9 mouse cellular contexts compared by ENCODE assay signal in genomic region chr7:44474419-44474818, GRCm38 (mm10). TPM values are rescaled to one million over a fixed set of nuclear protein-coding genes. Genes with fewer than 3 reads are reported as not detected.
DNase-seq lines count a peak whose midpoint lies in the region; ATAC-seq and TF ChIP-seq lines count a peak whose summit lies in the region.
"Had no signal": no experiment of that assay in that cellular context is flagged by ENCODE, and none has a peak within 500 bp of the region (broad histone marks: within the 10 kb centered on the region; RNA-seq: fewer than 3 reads in every experiment).

No protein-coding gene starts in this region.

- peaks cover 3% of the 10 kb centered on the region; the same call in 1 of the 2 replicates for H3K36me3 ChIP-seq in embryonic facial prominence, embryonic 10.5 days (replicated peaks)
- H3K36me3 ChIP-seq in heart, adult 2 months (ENCODE audit: control insufficient read depth, insufficient read depth, low read length): no peaks in the 10 kb centered on the region
- H3K36me3 ChIP-seq in intestine, embryonic 16.5 days (ENCODE audit: control insufficient read depth, insufficient read depth, low read length): 0 out of 2 replicates have a peak, but pooled peaks cover 4% of the 10 kb centered on the region
- H3K36me3 ChIP-seq in midbrain, embryonic 15.5 days (replicated peaks): no peaks in the 10 kb centered on the region
- H3K36me3 ChIP-seq in kidney, adult 2 months (ENCODE audit: control insufficient read depth, insufficient read depth, low read length): no peaks in the 10 kb centered on the region

- H3K9ac ChIP-seq in heart, adult 2 months (ENCODE audit: low read depth, low read length): peak overlapping the region; percentile 61
- peak overlapping the region; percentile 27; the same call in 1 of the 2 replicates for H3K9ac ChIP-seq in intestine, embryonic 16.5 days (ENCODE audit: low read depth, low read length)
- H3K9ac ChIP-seq in midbrain, embryonic 15.5 days: no peak overlapping the region

- intact Hi-C loops in heart, adult 2 months (cut with DNase I): no loop called here

- 4% methylated on average over 4 of the region's 4 CpGs for WGBS in embryonic facial prominence, embryonic 10.5 days
- 10% methylated on average over 4 of the region's 4 CpGs for WGBS in heart, adult 2 months
- 19% methylated on average over 4 of the region's 4 CpGs for WGBS in intestine, embryonic 16.5 days
- 10% methylated on average over 4 of the region's 4 CpGs for WGBS in midbrain, embryonic 15.5 days
- WGBS in kidney, adult 2 months: 27% methylated on average over 4 of the region's 4 CpGs

- no peak overlapping the region; the same call in 1 of the 2 replicates for H3K4me3 ChIP-seq in embryonic facial prominence, embryonic 10.5 days
- H3K4me3 ChIP-seq in heart, adult 2 months: peak overlapping the region; percentile 48; the same call in 1 of the 2 replicates
- no peak overlapping the region for H3K4me3 ChIP-seq in intestine, embryonic 16.5 days (ENCODE audit: low read length)
- H3K4me3 ChIP-seq in midbrain, embryonic 15.5 days: no peak overlapping the region
- no peak overlapping the region for H3K4me3 ChIP-seq in kidney, adult 2 months (ENCODE audit: insufficient read depth, low read depth, low read length)

- no peaks in the 10 kb centered on the region for H3K9me3 ChIP-seq in embryonic facial prominence, embryonic 10.5 days
- no peaks in the 10 kb centered on the region for H3K9me3 ChIP-seq in intestine, embryonic 16.5 days (ENCODE audit: control insufficient read depth, low read length)
- no peaks in the 10 kb centered on the region for H3K9me3 ChIP-seq in midbrain, embryonic 15.5 days

- peak; percentile 81 for TF ChIP-seq POLR2A in heart, adult 2 months (IDR thresholded peaks at IDR 0.05; ENCODE audit: insufficient read depth, low read depth, low read length)
- no peak for TF ChIP-seq POLR2A in kidney, adult 2 months (IDR thresholded peaks at IDR 0.05; ENCODE audit: low read depth, low read length)

- H3K4me1 ChIP-seq in embryonic facial prominence, embryonic 10.5 days: peaks cover 49% of the 10 kb centered on the region
- peaks cover 4% of the 10 kb centered on the region; the same call in 1 of the 2 replicates for H3K4me1 ChIP-seq in heart, adult 2 months (ENCODE audit: control insufficient read depth, insufficient read depth, low read length)
- peaks cover 11% of the 10 kb centered on the region for H3K4me1 ChIP-seq in intestine, embryonic 16.5 days (ENCODE audit: control insufficient read depth, insufficient read depth, low read length)
- H3K4me1 ChIP-seq in midbrain, embryonic 15.5 days: peaks cover 30% of the 10 kb centered on the region
- H3K4me1 ChIP-seq in kidney, adult 2 months (ENCODE audit: control insufficient read depth, insufficient read depth, low read length): no peaks in the 10 kb centered on the region

- H3K79me2 ChIP-seq in heart, adult 2 months (replicated peaks; ENCODE audit: control insufficient read depth, insufficient read depth, low read length): no peaks in the 10 kb centered on the region

- TF ChIP-seq EP300 in heart, adult 2 months (IDR thresholded peaks at IDR 0.05; ENCODE audit: insufficient read depth, low read depth, low read length): peak; percentile 91

- H3K27ac ChIP-seq in embryonic facial prominence, embryonic 10.5 days (replicated peaks): peak overlapping the region; percentile 73
- H3K27ac ChIP-seq in heart, adult 2 months: peak overlapping the region; percentile 92
- no peak overlapping the region for H3K27ac ChIP-seq in intestine, embryonic 16.5 days (ENCODE audit: low read length)
- peak overlapping the region; percentile 58 for H3K27ac ChIP-seq in midbrain, embryonic 15.5 days
- no peak overlapping the region for H3K27ac ChIP-seq in kidney, adult 2 months (ENCODE audit: insufficient read depth, low read depth, low read length)

- no peak for TF ChIP-seq CTCF in heart, adult 2 months (IDR thresholded peaks at IDR 0.05)
- TF ChIP-seq CTCF in kidney, adult 2 months (conservative IDR thresholded peaks at IDR 0.05; ENCODE audit: insufficient read depth, insufficient read length, low read depth, low read length): no peak

- peak; percentile 23 for ATAC-seq in intestine, embryonic 16.5 days
- ATAC-seq in midbrain, embryonic 15.5 days (replicated peaks): peak; percentile 67
- ATAC-seq in megakaryocyte progenitor cell, adult 5-6 weeks (replicated peaks; ENCODE audit: poor library complexity): no peak

- peak; percentile 52 for DNase-seq in NIH3T3 (ENCODE audit: low read depth)
- peak; percentile 55 for DNase-seq in embryonic facial prominence, embryonic 10.5 days (ENCODE audit: low spot score)
- DNase-seq in heart, adult 2 months: peak; percentile 72 to 82
- DNase-seq in urinary bladder, adult 2 months (ENCODE audit: low spot score): no peak
- no peak for DNase-seq in kidney, adult 2 months

- peaks cover 64% of the 10 kb centered on the region for H3K27me3 ChIP-seq in embryonic facial prominence, embryonic 10.5 days (replicated peaks; ENCODE audit: low read depth, poor library complexity, severe bottlenecking)
- H3K27me3 ChIP-seq in heart, adult 2 months (ENCODE audit: control insufficient read depth, insufficient read depth, low read length): no peaks in the 10 kb centered on the region
- no peaks in the 10 kb centered on the region; the same call in 1 of the 2 replicates for H3K27me3 ChIP-seq in intestine, embryonic 16.5 days (replicated peaks; ENCODE audit: control insufficient read depth, insufficient read depth, low read length)
- peaks cover 5% of the 10 kb centered on the region; the same call in 1 of the 2 replicates for H3K27me3 ChIP-seq in midbrain, embryonic 15.5 days (replicated peaks)
- H3K27me3 ChIP-seq in kidney, adult 2 months (replicated peaks; ENCODE audit: control insufficient read depth, insufficient read depth, low read length): 0 out of 2 replicates have a peak, but pooled peaks cover 1% of the 10 kb centered on the region

- H3K4me2 ChIP-seq in intestine, embryonic 16.5 days (ENCODE audit: low read depth, low read length): no peak overlapping the region
- no peak overlapping the region for H3K4me2 ChIP-seq in midbrain, embryonic 15.5 days

RNA-seq across cellular contexts. Expression of gene Josd2, which starts 6.6 kb away (rescaled TPM):
- polyA plus RNA-seq in embryonic facial prominence, embryonic 10.5 days (2016; fragmentation: Nextera tagmentation; extraction: Ambion mirVana): 80.3 and 85.1 TPM in 2 replicates
- 100 to 1,000 TPM; 139 to 147 TPM for total RNA-seq in heart, adult 2 months (2021)
- polyA plus RNA-seq in heart, adult 2 months (2012; rRNA removed): 211 and 242 TPM in 2 replicates
- polyA plus RNA-seq in intestine, embryonic 16.5 days (2015; fragmentation: Nextera tagmentation; extraction: Ambion mirVana): 83.5 and 86.3 TPM in 2 replicates
- polyA plus RNA-seq in midbrain, embryonic 15.5 days (2015; fragmentation: Nextera tagmentation; extraction: Ambion mirVana): 38.8 and 42.2 TPM in 2 replicates
- 85.0 and 110 TPM in 2 replicates for polyA plus RNA-seq in urinary bladder, adult 2 months (2012; rRNA removed)
- polyA plus RNA-seq in kidney, adult 2 months (2012; rRNA removed): 92.8 and 129 TPM in 2 replicates
- 27.5 and 35.2 TPM in 2 replicates for total RNA-seq in megakaryocyte progenitor cell, adult 5-6 weeks (2015)
- total RNA-seq in megakaryocyte progenitor cell, adult 5-6 weeks (2017): 17.4 and 22.6 TPM in 2 replicates

RNA-seq across cellular contexts. Expression of gene Aspdh, which starts 9.2 kb away (rescaled TPM):
- 0.64 TPM in 1 of 2 replicates, not detected in the other for polyA plus RNA-seq in embryonic facial prominence, embryonic 10.5 days (2016; fragmentation: Nextera tagmentation; extraction: Ambion mirVana)
- 1 to 10 TPM; 1.3 to 1.5 TPM for total RNA-seq in heart, adult 2 months (2021)
- 2.4 and 2.6 TPM in 2 replicates for polyA plus RNA-seq in heart, adult 2 months (2012; rRNA removed)
- polyA plus RNA-seq in intestine, embryonic 16.5 days (2015; fragmentation: Nextera tagmentation; extraction: Ambion mirVana): 2.3 and 2.4 TPM in 2 replicates
- polyA plus RNA-seq in midbrain, embryonic 15.5 days (2015; fragmentation: Nextera tagmentation; extraction: Ambion mirVana): 5.8 and 6.0 TPM in 2 replicates
- polyA plus RNA-seq in urinary bladder, adult 2 months (2012; rRNA removed): 0.10 and 0.22 TPM in 2 replicates
- 224 and 293 TPM in 2 replicates for polyA plus RNA-seq in kidney, adult 2 months (2012; rRNA removed)
- total RNA-seq in megakaryocyte progenitor cell, adult 5-6 weeks (2015): not detected in 2 replicates
- total RNA-seq in megakaryocyte progenitor cell, adult 5-6 weeks (2017): not detected in 2 replicates
- total RNA-seq: neutrophil, adult 5-6 weeks had no signal

RNA-seq across cellular contexts. Expression of gene Emc10, which starts 21.9 kb away (rescaled TPM):
- polyA plus RNA-seq in embryonic facial prominence, embryonic 10.5 days (2016; fragmentation: Nextera tagmentation; extraction: Ambion mirVana): 82.7 and 85.8 TPM in 2 replicates
- total RNA-seq in heart, adult 2 months (2021): 10 to 100 TPM; 86.1 to 87.6 TPM
- 152 and 180 TPM in 2 replicates for polyA plus RNA-seq in heart, adult 2 months (2012; rRNA removed)
- 77.2 and 87.0 TPM in 2 replicates for polyA plus RNA-seq in intestine, embryonic 16.5 days (2015; fragmentation: Nextera tagmentation; extraction: Ambion mirVana)
- 145 and 162 TPM in 2 replicates for polyA plus RNA-seq in midbrain, embryonic 15.5 days (2015; fragmentation: Nextera tagmentation; extraction: Ambion mirVana)
- 127 TPM in 2 replicates for polyA plus RNA-seq in urinary bladder, adult 2 months (2012; rRNA removed)
- polyA plus RNA-seq in kidney, adult 2 months (2012; rRNA removed): 298 and 346 TPM in 2 replicates
- total RNA-seq in megakaryocyte progenitor cell, adult 5-6 weeks (2015): 60.6 and 62.7 TPM in 2 replicates
- total RNA-seq in megakaryocyte progenitor cell, adult 5-6 weeks (2017): 30.4 and 38.3 TPM in 2 replicates

RNA-seq across cellular contexts. Expression of gene Fam71e1, which starts 22.0 kb away (rescaled TPM):
- polyA plus RNA-seq in embryonic facial prominence, embryonic 10.5 days (2016; fragmentation: Nextera tagmentation; extraction: Ambion mirVana): 13.5 and 14.4 TPM in 2 replicates
- total RNA-seq in heart, adult 2 months (2021): 1 to 10 TPM; 2.6 to 3.3 TPM
- 4.1 and 6.4 TPM in 2 replicates for polyA plus RNA-seq in heart, adult 2 months (2012; rRNA removed)
- 5.9 and 6.2 TPM in 2 replicates for polyA plus RNA-seq in intestine, embryonic 16.5 days (2015; fragmentation: Nextera tagmentation; extraction: Ambion mirVana)
- 30.1 and 36.6 TPM in 2 replicates for polyA plus RNA-seq in midbrain, embryonic 15.5 days (2015; fragmentation: Nextera tagmentation; extraction: Ambion mirVana)
- polyA plus RNA-seq in urinary bladder, adult 2 months (2012; rRNA removed): 10.0 and 12.5 TPM in 2 replicates
- polyA plus RNA-seq in kidney, adult 2 months (2012; rRNA removed): 12.2 and 18.6 TPM in 2 replicates
- total RNA-seq in megakaryocyte progenitor cell, adult 5-6 weeks (2015): 1.2 and 2.5 TPM in 2 replicates
- total RNA-seq in megakaryocyte progenitor cell, adult 5-6 weeks (2017): 0.30 and 1.7 TPM in 2 replicates

RNA-seq across cellular contexts. Expression of gene Lrrc4b, which starts 45.6 kb away (rescaled TPM):
- 0.68 and 1.1 TPM in 2 replicates for polyA plus RNA-seq in embryonic facial prominence, embryonic 10.5 days (2016; fragmentation: Nextera tagmentation; extraction: Ambion mirVana)
- total RNA-seq in heart, adult 2 months (2021): 10 to 100 TPM; 30.1 to 34.1 TPM
- 33.2 and 36.2 TPM in 2 replicates for polyA plus RNA-seq in heart, adult 2 months (2012; rRNA removed)
- 0.31 and 0.43 TPM in 2 replicates for polyA plus RNA-seq in intestine, embryonic 16.5 days (2015; fragmentation: Nextera tagmentation; extraction: Ambion mirVana)
- 16.7 and 18.1 TPM in 2 replicates for polyA plus RNA-seq in midbrain, embryonic 15.5 days (2015; fragmentation: Nextera tagmentation; extraction: Ambion mirVana)
- polyA plus RNA-seq in urinary bladder, adult 2 months (2012; rRNA removed): 1.7 and 2.3 TPM in 2 replicates
- polyA plus RNA-seq in kidney, adult 2 months (2012; rRNA removed): 0.30 and 0.52 TPM in 2 replicates
- not detected in 2 replicates for total RNA-seq in megakaryocyte progenitor cell, adult 5-6 weeks (2015)
- not detected in 2 replicates for total RNA-seq in megakaryocyte progenitor cell, adult 5-6 weeks (2017)
- total RNA-seq: neutrophil, adult 5-6 weeks had no signal

Comparison
In these comparisons a context has a peak if more than half of its experiments do, and no peak if none do; other contexts are left out.
1. DNase-seq: peak in NIH3T3 (single experiment), embryonic facial prominence, embryonic 10.5 days (single experiment) and heart, adult 2 months (2 of 2); none in urinary bladder, adult 2 months (single experiment) and kidney, adult 2 months (single experiment).
2. H3K27ac ChIP-seq: peak in embryonic facial prominence, embryonic 10.5 days (single experiment), heart, adult 2 months (single experiment) and midbrain, embryonic 15.5 days (single experiment); none in intestine, embryonic 16.5 days (single experiment) and kidney, adult 2 months (single experiment).
3. RNA of gene Aspdh, which starts 9.2 kb away (polyA plus RNA-seq): 224 to 293 TPM in kidney, adult 2 months; 5.8 to 6.0 TPM in midbrain, embryonic 15.5 days, 2.3 to 2.4 TPM in intestine, embryonic 16.5 days, 2.4 to 2.6 TPM in heart, adult 2 months, 0.10 to 0.22 TPM in urinary bladder, adult 2 months and 0.64 TPM in embryonic facial prominence, embryonic 10.5 days; every median in the first group is over 10 times any median in the second.